Mouse (Mus musculus) embryonic facial prominence, embryonic 11.5 days (tissue): ENCODE data around the gene Gm42517. TPM values are rescaled to one million over a fixed set of nuclear protein-coding genes. Genes with fewer than 3 reads are reported as not detected.
A peak's percentile ranks its signal among the peaks of the same experiment; 100 is the strongest.

Source experiments
- ATAC-seq: fragments of 200-750 bp; cut with Nextera tagmentation; replicated peaks from 2 replicates; pipeline ENCODE4 v1.8.0; 2017; ENCODE audit warnings: low read depth; ENCODE audit not compliant: insufficient number of reproducible peaks, low FRiP score, low TSS enrichment
- DNase-seq: peaks from one replicate; pipeline ENCODE4 v3.0.0-alpha.2; 2015; ENCODE audit warnings: low spot score
- H3K27ac ChIP-seq: fragments of 300-500 bp; sonication (generic); replicated peaks from 2 replicates; pipeline ENCODE4 v1.5.1; 2014; ENCODE audit warnings: mild to moderate bottlenecking, low read depth, low read length, control low read depth
- H3K27me3 ChIP-seq: fragments of 300-500 bp; sonication (generic); 2 replicates; pipeline ENCODE4 v1.6.1; 2014; ENCODE audit warnings: mild to moderate bottlenecking, low read length, moderate library complexity, mixed read lengths; ENCODE audit not compliant: control insufficient read depth, insufficient read depth
- H3K36me3 ChIP-seq: fragments of 300-500 bp; sonication (generic); replicated peaks from 2 replicates; pipeline ENCODE4 v1.6.1; 2014; ENCODE audit warnings: low read depth, mild to moderate bottlenecking, low read length, moderate library complexity, mixed read lengths; ENCODE audit not compliant: control insufficient read depth, insufficient read depth
- H3K4me1 ChIP-seq: fragments of 300-500 bp; sonication (generic); 2 replicates; pipeline ENCODE4 v1.6.1; 2014; ENCODE audit warnings: low read length, mixed read lengths; ENCODE audit not compliant: control insufficient read depth, insufficient read depth
- H3K4me2 ChIP-seq: fragments of 300-500 bp; sonication (generic); 2 replicates; pipeline ENCODE4 v1.6.1; 2014; ENCODE audit warnings: low read depth, mild to moderate bottlenecking, control low read depth, low read length, moderate library complexity
- H3K4me3 ChIP-seq: fragments of 300-500 bp; sonication (generic); 2 replicates; pipeline ENCODE4 v1.5.1; 2014; ENCODE audit warnings: low read depth, low read length, control low read depth
- H3K9ac ChIP-seq: fragments of 300-500 bp; sonication (generic); replicated peaks from 2 replicates; pipeline ENCODE4 v1.6.1; 2014; ENCODE audit warnings: mild to moderate bottlenecking, control low read depth, low read length
- H3K9me3 ChIP-seq: fragments of 300-500 bp; sonication (generic); replicated peaks from 2 replicates; pipeline ENCODE4 v1.6.1; 2016; ENCODE audit warnings: mild to moderate bottlenecking, low read length, inconsistent platforms, mixed read lengths; ENCODE audit not compliant: control insufficient read depth
- WGBS: fragments of 180-500 bp; shearing (Covaris S2); extraction: QIAGEN DNeasy Blood & Tissue Kit; methylation state at CpG from one replicate; pipeline ENCODE4 v1.1.7; 2014; 5-methylcytosine and 5-hydroxymethylcytosine counted together
- polyA plus RNA-seq: library from polyadenylated mRNA; unstranded; fragments of >200 nt; fragmentation: Nextera tagmentation; extraction: Ambion mirVana; gene quantifications from 2 replicates; pipeline ENCODE4 v1.2.1, GENCODE M21; 2014

Gene Gm42517
- polyA plus RNA-seq, 1 experiment from 2014 or later = not detected

DNA sequence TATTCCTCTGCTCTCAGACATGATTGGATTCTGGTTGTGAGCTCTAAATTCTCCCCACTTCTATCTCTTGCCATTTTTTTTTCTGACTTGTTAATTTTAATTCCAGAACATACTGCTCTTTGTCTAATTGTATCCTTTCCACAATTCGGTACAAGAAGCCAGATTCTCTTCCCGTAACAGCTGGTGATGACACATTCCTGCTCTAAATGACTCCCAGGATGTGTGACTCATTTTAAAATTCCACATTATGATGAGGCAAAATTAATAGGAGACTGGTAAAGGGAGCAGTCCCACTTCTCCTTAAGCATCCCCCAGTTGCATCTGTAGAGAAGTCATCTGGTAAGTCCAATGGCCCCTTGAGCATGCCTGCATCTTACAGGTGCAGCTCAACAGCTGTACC, 17.9 kb upstream of the Gm42517 start:
- 88% methylated on average over 2 of the region's 2 CpGs for WGBS
- H3K9ac ChIP-seq = no peak overlapping the region
- H3K9me3 ChIP-seq = no peaks in the 10 kb centered on the region
- DNase-seq (no peak), ATAC-seq (no peak)
- no peak overlapping the region for H3K4me3 ChIP-seq
- no peaks in the 10 kb centered on the region for H3K4me1 ChIP-seq
- no peak overlapping the region for H3K4me2 ChIP-seq
- H3K27me3 ChIP-seq = no peaks in the 10 kb centered on the region
- no peak overlapping the region for H3K27ac ChIP-seq
- H3K36me3 ChIP-seq = no peaks in the 10 kb centered on the region

DNA sequence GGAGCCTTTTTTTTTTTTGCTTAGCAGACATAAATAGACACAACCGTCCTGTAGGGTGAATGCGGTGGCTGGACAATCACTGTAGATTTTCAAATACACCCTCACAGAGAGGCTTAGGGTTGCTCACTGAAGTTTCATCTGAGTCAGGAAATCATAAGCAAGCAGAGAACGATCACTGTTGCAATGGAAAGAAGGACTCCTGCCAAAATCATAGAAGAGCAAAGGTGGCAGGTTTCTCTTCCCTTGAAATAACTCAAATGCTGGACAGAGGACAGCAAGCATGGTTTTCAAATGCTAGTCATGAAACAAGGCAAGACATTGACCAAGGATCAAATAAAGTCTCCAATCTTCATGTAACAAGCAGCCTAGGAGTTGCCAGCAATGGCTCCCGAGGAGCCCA, 10.6 kb upstream of the Gm42517 start:
- no peak for DNase-seq
- H3K4me2 ChIP-seq = no peak overlapping the region
- no peak overlapping the region for H3K27ac ChIP-seq
- no peak overlapping the region for H3K4me3 ChIP-seq
- H3K36me3 ChIP-seq = no peaks in the 10 kb centered on the region
- no peaks in the 10 kb centered on the region for H3K9me3 ChIP-seq
- no peak for ATAC-seq
- H3K4me1 ChIP-seq = no peaks in the 10 kb centered on the region
- WGBS = 89% methylated on average over 4 of the region's 4 CpGs
- no peaks in the 10 kb centered on the region for H3K27me3 ChIP-seq
- no peak overlapping the region for H3K9ac ChIP-seq

DNA sequence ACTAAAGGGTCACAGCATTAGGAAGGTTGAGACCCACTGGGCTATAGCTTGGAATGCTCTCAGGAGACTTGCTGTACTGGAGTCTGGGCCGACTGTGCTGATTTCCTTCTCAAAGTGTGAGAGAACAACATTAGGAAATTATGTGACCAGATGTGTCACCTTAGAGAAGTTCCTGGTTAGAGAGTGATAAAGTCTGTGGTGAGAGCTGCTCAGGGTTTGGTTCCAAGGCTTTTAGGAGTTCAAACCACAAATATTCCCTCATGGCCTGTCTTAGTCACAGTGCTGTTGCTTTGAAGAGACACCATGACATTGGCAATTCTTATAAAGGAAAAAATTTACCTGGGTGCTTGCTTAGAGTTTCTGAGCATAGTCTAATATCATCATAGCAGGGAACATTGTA, 8.3 kb upstream of the Gm42517 start:
- Histone ChIP-seq H3K27ac (no peak overlapping the region), H3K27me3 (peaks cover under 1% of the 10 kb centered on the region), H3K36me3 (no peaks in the 10 kb centered on the region), H3K4me2 (no peak overlapping the region), H3K4me3 (no peak overlapping the region), H3K9ac (no peak overlapping the region), H3K4me1 (no peaks in the 10 kb centered on the region), H3K9me3 (no peaks in the 10 kb centered on the region)
- ATAC-seq (no peak), DNase-seq (no peak)
- 65% methylated on average over 1 of the region's 1 CpGs for WGBS

DNA sequence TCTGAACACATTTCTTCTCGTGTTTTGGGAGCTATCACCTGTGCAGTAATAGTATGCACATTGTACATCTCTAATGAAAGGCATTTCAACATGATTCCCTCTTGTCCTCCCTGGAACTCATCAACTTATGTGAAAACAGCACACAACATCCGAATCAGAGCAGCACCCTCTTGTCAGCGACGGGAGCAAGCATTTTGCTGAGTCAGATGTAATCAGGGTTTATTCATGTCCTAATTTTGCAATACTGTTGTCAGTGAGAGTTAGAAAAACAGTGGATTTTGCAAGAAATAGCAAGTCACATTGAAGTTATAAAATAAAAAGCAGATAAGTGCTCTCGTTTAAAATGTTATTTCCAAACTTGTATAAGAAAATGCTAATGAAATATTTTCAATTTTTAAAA, 6.4 kb upstream of the Gm42517 start:
- Histone ChIP-seq H3K4me1 (no peaks in the 10 kb centered on the region), H3K4me2 (no peak overlapping the region), H3K36me3 (no peaks in the 10 kb centered on the region), H3K4me3 (no peak overlapping the region), H3K27me3 (peaks cover 20% of the 10 kb centered on the region), H3K9me3 (no peaks in the 10 kb centered on the region), H3K9ac (no peak overlapping the region), H3K27ac (no peak overlapping the region)
- WGBS = 76% methylated on average over 5 of the region's 5 CpGs
- no peak for ATAC-seq
- DNase-seq = no peak

DNA sequence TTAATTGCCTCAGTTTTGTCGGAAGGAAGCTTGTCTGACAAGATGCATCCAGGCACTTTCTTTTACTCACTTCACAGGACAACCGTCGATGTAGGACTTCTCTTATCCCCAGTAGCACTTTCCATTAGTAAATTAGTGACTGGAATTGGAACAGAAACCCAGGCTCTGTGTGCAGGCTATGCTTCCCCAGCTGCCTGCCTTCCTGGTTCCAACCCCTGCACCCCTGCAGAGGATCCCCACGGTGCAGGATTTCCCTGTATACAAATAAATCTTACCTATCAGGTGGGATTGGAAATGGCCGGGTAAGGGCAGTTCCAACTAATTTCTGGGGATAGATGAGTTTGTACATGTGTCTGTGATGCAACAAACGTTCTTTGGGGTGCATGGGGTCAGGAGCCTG, 2.2 kb upstream of the Gm42517 start:
- ATAC-seq (no peak), DNase-seq (no peak)
- Histone ChIP-seq H3K36me3 (no peaks in the 10 kb centered on the region), H3K4me1 (peaks cover 12% of the 10 kb centered on the region), H3K27ac (no peak overlapping the region), H3K4me2 (no peak overlapping the region), H3K9ac (no peak overlapping the region), H3K4me3 (no peak overlapping the region), H3K9me3 (no peaks in the 10 kb centered on the region), H3K27me3 (peaks cover 60% of the 10 kb centered on the region)
- 3% methylated on average over 6 of the region's 6 CpGs for WGBS

DNA sequence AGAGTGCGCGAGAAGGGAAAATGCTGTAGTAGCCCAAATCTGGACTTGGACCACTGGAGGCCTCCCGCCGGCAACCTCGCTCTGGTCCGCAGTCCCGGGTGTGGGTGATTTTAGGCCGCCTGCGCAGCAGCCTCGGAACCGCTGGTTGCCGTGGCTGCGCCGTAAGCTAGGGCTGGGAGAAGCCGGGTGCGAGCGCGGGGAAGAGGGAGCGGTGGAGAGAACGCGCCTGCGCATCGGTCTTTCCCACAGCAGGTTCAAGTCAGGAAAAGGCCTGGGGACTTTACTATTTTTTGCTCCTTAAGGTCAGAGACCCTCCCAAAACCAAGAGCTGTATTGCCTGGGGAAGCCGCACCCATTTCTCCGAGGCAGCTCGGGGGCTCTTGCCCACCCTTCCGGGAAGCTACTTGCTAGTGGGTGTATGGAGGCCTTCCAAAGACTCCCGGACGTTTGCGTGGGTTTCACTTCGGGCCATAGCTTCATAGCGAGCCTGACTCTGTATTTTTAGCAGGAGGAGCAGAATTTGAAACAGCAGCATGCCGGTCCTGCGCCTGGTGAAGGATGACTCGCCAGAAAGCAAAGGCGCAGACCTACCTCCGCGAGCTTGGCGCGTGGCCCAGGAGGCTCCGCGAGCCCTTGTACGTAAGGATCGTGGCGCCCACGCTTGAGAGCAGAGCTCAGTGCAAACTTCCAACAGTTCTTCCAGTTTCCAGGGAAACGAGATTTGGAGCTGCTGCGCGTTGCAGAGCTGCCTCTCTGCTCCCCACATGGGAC, 1.3 kb upstream of the Gm42517 start:
- Histone ChIP-seq H3K27me3 (peaks cover 66% of the 10 kb centered on the region), H3K9ac (no peak overlapping the region), H3K36me3 (no peaks in the 10 kb centered on the region), H3K4me1 (peaks cover 12% of the 10 kb centered on the region), H3K27ac (no peak overlapping the region), H3K4me3 (peak overlapping the region; percentile 25), H3K4me2 (peak overlapping the region; percentile 30), H3K9me3 (no peaks in the 10 kb centered on the region)
- ATAC-seq (no peak), DNase-seq (peak; percentile 26)
- under 1% methylated on average over 49 of the region's 49 CpGs for WGBS

DNA sequence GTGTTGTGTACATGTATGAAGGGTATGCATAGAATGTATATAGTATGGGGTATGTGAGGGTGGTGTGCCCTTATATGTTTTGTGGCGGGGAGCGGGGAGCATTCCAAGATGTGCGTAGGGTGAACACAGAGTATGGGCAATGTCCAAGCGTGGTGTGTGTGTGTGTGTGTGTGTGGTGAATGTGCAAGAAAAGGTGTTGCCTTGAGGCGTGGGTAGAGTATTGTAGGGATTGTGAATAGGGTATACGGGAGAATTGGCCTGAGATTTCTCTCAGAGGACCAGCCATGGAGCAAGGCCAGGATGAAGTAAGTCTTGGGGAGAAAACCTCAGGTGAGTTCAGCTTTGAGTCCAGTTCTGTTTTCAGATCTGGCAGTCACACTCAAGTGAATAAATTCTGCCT, 724 bp upstream of the Gm42517 start:
- Histone ChIP-seq H3K4me1 (peaks cover 12% of the 10 kb centered on the region), H3K9me3 (no peaks in the 10 kb centered on the region), H3K4me3 (peak overlapping the region; percentile 25), H3K27me3 (peaks cover 66% of the 10 kb centered on the region), H3K4me2 (peak overlapping the region; percentile 30), H3K27ac (no peak overlapping the region), H3K36me3 (no peaks in the 10 kb centered on the region), H3K9ac (no peak overlapping the region)
- ATAC-seq (0 out of 2 replicates have a peak, but pooled peaks have one; percentile 21), DNase-seq (no peak)
- whole genome bisulfite sequencing = 4% methylated on average over 6 of the region's 6 CpGs

DNA sequence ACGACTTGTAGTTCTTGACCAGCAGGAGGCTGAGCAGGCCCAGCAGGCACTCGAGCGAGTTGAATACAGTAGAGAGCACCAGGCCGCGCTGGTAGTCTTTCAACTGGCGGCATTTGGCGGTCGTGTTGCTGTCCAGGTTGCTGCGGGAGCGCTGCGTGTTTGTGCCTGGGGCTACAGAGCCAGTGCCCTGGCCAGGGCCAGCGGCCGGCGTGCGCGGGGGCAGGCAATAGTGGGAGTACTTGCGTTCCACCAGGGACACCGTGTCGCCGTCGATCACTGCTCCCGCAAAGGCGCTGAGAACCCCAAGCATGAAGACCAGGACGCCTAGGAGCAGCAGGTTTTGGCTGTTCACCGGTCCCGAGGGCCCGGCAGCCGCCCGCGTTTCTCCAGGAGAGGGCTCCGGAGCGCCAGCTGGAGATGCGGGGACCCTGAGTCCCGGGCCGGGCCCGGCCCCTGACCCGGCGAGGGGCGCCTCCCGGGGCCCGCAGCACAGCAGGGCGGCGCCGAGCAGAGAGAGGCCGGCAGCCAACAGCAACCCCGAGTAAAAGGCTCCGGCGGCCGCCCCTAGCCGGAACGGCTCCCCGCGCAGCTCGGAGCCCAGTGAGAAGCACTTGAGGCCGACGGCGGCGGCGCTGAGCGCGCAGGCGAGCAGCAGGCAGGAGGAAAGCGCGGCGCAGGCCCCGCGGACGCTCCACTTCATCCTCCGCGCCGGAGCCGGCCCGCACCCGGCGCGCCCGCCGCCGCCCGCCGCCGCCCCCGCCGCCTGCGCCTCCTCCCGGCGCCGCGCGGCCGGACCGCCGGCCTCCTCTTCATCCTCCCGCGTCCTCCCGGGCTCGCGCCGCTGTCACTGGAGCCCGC, 509 bp downstream of the Gm42517 start:
- Histone ChIP-seq H3K4me3 (peak overlapping the region; percentile 49), H3K27me3 (peaks cover 66% of the 10 kb centered on the region), H3K27ac (no peak overlapping the region), H3K9ac (peak overlapping the region; percentile 48), H3K36me3 (no peaks in the 10 kb centered on the region), H3K4me1 (peaks cover 12% of the 10 kb centered on the region), H3K9me3 (no peaks in the 10 kb centered on the region), H3K4me2 (peak overlapping the region; percentile 95)
- peak; percentile 22; the same call in 1 of the 2 replicates for ATAC-seq
- under 1% methylated on average over 77 of the region's 100 CpGs for WGBS
- peak; percentile 48 for DNase-seq
